Mouse (Mus musculus) embryonic facial prominence, embryonic 14.5 days (tissue): ENCODE data around the gene Gm11733. TPM values are rescaled to one million over a fixed set of nuclear protein-coding genes. Genes with fewer than 3 reads are reported as not detected.

Experiments
- ATAC-seq: fragments of 200-750 bp; cut with Nextera tagmentation; 2 replicates; pipeline ENCODE4 v1.8.0; 2017; ENCODE audit warnings: low read depth, moderate number of reproducible peaks, moderate TSS enrichment
- DNase-seq: peaks from one replicate; pipeline ENCODE4 v3.0.0-alpha.2; 2015; ENCODE audit warnings: low spot score
- H3K27ac ChIP-seq: fragments of 300-500 bp; sonication (generic); replicated peaks from 2 replicates; pipeline ENCODE4 v1.5.1; 2014; ENCODE audit warnings: low read depth, mild to moderate bottlenecking, low read length, moderate library complexity
- H3K27me3 ChIP-seq: fragments of 300-500 bp; sonication (generic); replicated peaks from 2 replicates; pipeline ENCODE4 v1.6.1; 2014; ENCODE audit warnings: low read length; ENCODE audit not compliant: control insufficient read depth, insufficient read depth
- H3K36me3 ChIP-seq: fragments of 300-500 bp; sonication (generic); 2 replicates; pipeline ENCODE4 v1.6.1; 2014; ENCODE audit warnings: low read length, mixed read lengths; ENCODE audit not compliant: control insufficient read depth, insufficient read depth
- H3K4me1 ChIP-seq: fragments of 300-500 bp; sonication (generic); 2 replicates; pipeline ENCODE4 v1.6.1; 2014; ENCODE audit warnings: antibody characterized with exemption, low read length; ENCODE audit not compliant: control insufficient read depth, insufficient read depth
- H3K4me2 ChIP-seq: fragments of 300-500 bp; sonication (generic); 2 replicates; pipeline ENCODE4 v1.6.1; 2014; ENCODE audit warnings: low read depth, mild to moderate bottlenecking, low read length, moderate library complexity, mixed read lengths
- H3K4me3 ChIP-seq: fragments of 300-500 bp; sonication (generic); 2 replicates; pipeline ENCODE4 v1.5.1; 2014; ENCODE audit warnings: low read depth, mild to moderate bottlenecking, low read length
- H3K9ac ChIP-seq: fragments of 300-500 bp; sonication (generic); 2 replicates; pipeline ENCODE4 v1.6.1; 2014; ENCODE audit warnings: low read depth, mild to moderate bottlenecking, low read length, moderate library complexity, mixed read lengths
- H3K9me3 ChIP-seq: fragments of 300-500 bp; sonication (generic); 2 replicates; pipeline ENCODE4 v1.6.1; 2016; ENCODE audit warnings: low read length; ENCODE audit not compliant: control insufficient read depth
- WGBS: fragments of 180-500 bp; shearing (Covaris S2); extraction: QIAGEN DNeasy Blood & Tissue Kit; methylation state at CpG from one replicate; pipeline ENCODE4 v1.1.7; 2014; 5-methylcytosine and 5-hydroxymethylcytosine counted together
- polyA plus RNA-seq: library from polyadenylated mRNA; unstranded; fragments of >200 nt; fragmentation: Nextera tagmentation; extraction: Ambion mirVana; gene quantifications from 2 replicates; pipeline ENCODE4 v1.2.1, GENCODE M21; 2014

Gene Gm11733
- polyA plus RNA-seq, 1 experiment from 2014 or later = 0.10 TPM

DNA sequence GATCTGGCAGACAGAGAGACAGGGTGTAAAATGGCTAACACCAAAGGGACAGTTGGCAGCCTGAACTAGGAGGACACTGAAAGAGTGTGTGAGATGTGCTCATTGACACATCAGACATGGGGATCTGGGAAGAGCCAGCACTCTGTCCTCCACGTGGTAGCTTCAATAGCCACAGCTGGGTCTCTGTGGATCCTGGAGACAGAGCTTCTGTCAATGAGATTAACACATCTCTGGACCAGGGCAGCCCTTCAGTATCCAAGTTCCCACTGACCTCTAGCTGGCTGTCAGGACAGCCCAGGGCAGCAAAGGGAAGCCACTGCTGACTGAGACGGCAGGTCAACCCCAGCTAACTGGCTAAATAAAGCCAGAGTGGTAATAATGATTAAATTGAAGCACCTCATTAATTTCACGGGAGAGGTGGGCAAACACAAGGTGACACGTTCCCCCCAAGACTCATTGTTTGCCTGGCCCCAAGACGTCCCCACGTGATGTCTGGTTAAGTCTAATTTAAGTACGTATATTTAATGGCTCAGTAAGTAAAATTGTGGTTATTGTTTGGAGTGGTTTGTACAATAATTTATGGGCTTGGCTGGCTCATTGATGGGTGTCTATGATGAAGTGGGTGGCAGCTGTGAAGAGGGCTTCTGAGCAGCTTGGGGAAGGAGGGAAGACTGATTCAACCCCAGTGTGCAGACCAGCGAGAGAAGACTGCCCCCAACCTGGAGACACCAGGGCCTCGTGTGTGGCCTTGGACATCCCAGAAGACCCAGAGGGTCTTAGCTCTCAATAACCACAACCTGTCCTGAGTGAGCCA lies 51.5 kb downstream of the Gm11733 start:
- Histone ChIP-seq H3K27ac (no peak overlapping the region), H3K27me3 (no peaks in the 10 kb centered on the region), H3K9ac (no peak overlapping the region), H3K9me3 (no peaks in the 10 kb centered on the region), H3K4me1 (peaks cover 3% of the 10 kb centered on the region; the same call in 1 of the 2 replicates), H3K4me3 (no peak overlapping the region), H3K4me2 (no peak overlapping the region), H3K36me3 (no peaks in the 10 kb centered on the region)
- ATAC-seq (no peak), DNase-seq (no peak)
- WGBS = 66% methylated on average over 9 of the region's 9 CpGs

DNA sequence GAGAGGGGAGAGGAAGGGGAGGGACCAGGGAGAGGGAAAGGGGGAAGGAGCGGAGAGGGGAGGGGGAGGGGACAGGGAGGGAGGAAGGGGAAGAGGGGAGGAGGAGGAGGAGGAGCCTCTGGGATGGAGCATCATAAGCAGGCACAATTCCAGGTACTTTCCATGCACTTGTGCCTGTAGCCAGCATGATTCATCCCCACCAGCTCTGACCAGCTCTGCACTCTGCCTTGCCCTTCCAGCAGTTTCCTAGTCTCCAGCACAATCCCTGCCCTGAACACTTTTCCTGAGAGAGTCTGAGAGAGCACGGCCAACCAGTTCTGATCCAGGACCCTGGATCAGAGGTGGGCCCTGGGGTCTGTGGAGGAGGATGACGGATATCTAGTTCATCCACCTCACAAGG lies 52.4 kb downstream of the Gm11733 start:
- H3K4me3 ChIP-seq = no peak overlapping the region
- H3K9me3 ChIP-seq = no peaks in the 10 kb centered on the region
- 64% methylated on average over 3 of the region's 3 CpGs for WGBS
- H3K9ac ChIP-seq = no peak overlapping the region
- ATAC-seq (no peak), DNase-seq (no peak)
- H3K4me2 ChIP-seq = no peak overlapping the region
- no peaks in the 10 kb centered on the region for H3K27me3 ChIP-seq
- peaks cover 7% of the 10 kb centered on the region; the same call in 1 of the 2 replicates for H3K4me1 ChIP-seq
- no peaks in the 10 kb centered on the region for H3K36me3 ChIP-seq
- no peak overlapping the region for H3K27ac ChIP-seq

Other genes with a start within 250 kb of the Gm11733 start
- gene Tnrc6c, start 169.9 kb downstream of the Gm11733 start, polyA plus RNA-seq = 15.2 and 16.3 TPM in 2 replicates